Mouse (Mus musculus) heart, embryonic 11.5 days (tissue): ENCODE measurements around the gene Zfpm1. TPM values are rescaled to one million over a fixed set of nuclear protein-coding genes. Genes with fewer than 3 reads are reported as not detected.

ENCODE experiments used
- ATAC-seq: fragments of 200-750 bp; cut with Nextera tagmentation; replicated peaks from 2 replicates; pipeline ENCODE4 v1.8.0; 2017; ENCODE audit warnings: moderate library complexity; ENCODE audit not compliant: insufficient number of reproducible peaks, low FRiP score, low TSS enrichment
- H3K27ac ChIP-seq: fragments of 300-500 bp; sonication (generic); 2 replicates; pipeline ENCODE4 v1.5.1; 2014; ENCODE audit warnings: mild to moderate bottlenecking, low read depth, low read length
- H3K27me3 ChIP-seq: fragments of 300-500 bp; sonication (generic); 2 replicates; pipeline ENCODE4 v1.6.1; 2014; ENCODE audit warnings: mild to moderate bottlenecking, low read length, mixed read lengths; ENCODE audit not compliant: control insufficient read depth, insufficient read depth
- H3K36me3 ChIP-seq: fragments of 300-500 bp; sonication (generic); 2 replicates; pipeline ENCODE4 v1.6.1; 2014; ENCODE audit warnings: mild to moderate bottlenecking, low read length, moderate library complexity, mixed read lengths; ENCODE audit not compliant: control insufficient read depth, insufficient read depth
- H3K4me1 ChIP-seq: fragments of 300-500 bp; sonication (generic); 2 replicates; pipeline ENCODE4 v1.6.1; 2014; ENCODE audit warnings: low read length; ENCODE audit not compliant: control insufficient read depth, insufficient read depth
- H3K4me2 ChIP-seq: fragments of 300-500 bp; sonication (generic); 2 replicates; pipeline ENCODE4 v1.6.1; 2014; ENCODE audit warnings: mild to moderate bottlenecking, moderate library complexity
- H3K4me3 ChIP-seq: fragments of 300-500 bp; sonication (generic); 2 replicates; pipeline ENCODE4 v1.5.1; 2014; ENCODE audit warnings: low read depth, low read length
- H3K9ac ChIP-seq: fragments of 300-500 bp; sonication (generic); 2 replicates; pipeline ENCODE4 v1.6.1; 2014; ENCODE audit warnings: mild to moderate bottlenecking, low read depth, low read length, moderate library complexity
- H3K9me3 ChIP-seq: fragments of 300-500 bp; sonication (generic); replicated peaks from 2 replicates; pipeline ENCODE4 v1.6.1; 2016; ENCODE audit warnings: low read length; ENCODE audit not compliant: control insufficient read depth
- WGBS: fragments of 180-500 bp; shearing (Covaris S2); extraction: QIAGEN DNeasy Blood & Tissue Kit; methylation state at CpG from one replicate; pipeline ENCODE4 v1.1.7; 2014; ENCODE audit not compliant: insufficient replicate concordance; 5-methylcytosine and 5-hydroxymethylcytosine counted together
- polyA plus RNA-seq: library from polyadenylated mRNA; unstranded; fragments of >200 nt; fragmentation: Nextera tagmentation; extraction: Ambion mirVana; gene quantifications from 2 replicates; pipeline ENCODE4 v1.2.1, GENCODE M21; 2014

The Zfpm1 gene
- polyA plus RNA-seq, 1 experiment from 2014 or later = 7.9 TPM

DNA sequence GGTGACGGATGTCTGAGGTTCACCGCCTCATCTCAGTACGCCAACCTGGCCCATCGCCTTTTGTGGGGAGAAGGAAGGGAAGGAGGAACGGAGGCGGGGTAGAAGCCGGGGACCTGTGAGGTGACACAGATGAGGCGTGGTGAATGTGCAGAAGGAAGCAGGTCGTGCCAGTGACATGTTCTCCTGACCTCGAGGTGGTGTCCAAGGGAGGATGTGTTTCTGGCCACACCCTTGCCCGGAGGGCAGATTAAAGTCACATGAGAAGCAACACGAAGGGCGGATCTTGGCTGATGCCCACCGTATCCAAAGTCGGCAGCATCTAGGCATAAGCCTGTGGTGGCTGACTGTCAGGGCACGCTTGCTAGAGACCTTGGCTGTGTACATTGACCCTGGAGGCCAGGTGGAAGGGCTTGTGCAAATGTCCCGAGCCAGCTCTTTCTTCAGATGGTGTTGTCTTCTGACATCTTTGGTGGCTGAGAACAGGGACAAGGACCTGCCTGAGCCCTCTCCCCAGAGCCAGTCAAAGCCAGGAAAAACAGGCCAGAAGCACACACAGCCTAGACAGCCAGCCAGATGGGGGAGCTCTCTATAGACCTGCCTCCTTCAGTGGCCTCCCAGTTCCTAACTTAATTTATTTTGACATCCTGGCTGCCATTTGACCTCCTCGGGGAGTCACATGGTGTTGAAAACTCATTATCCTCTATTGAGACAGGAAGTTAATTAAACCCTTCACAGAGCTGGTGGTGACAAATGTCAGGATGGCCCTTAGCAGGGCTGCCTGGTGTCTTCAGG lies 4.5 kb upstream of the Zfpm1 start:
- Histone ChIP-seq H3K9ac (no peak overlapping the region), H3K36me3 (no peaks in the 10 kb centered on the region), H3K4me1 (peaks cover 35% of the 10 kb centered on the region), H3K9me3 (no peaks in the 10 kb centered on the region), H3K27ac (no peak overlapping the region), H3K4me3 (no peak overlapping the region), H3K27me3 (peaks cover 7% of the 10 kb centered on the region; the same call in 1 of the 2 replicates), H3K4me2 (no peak overlapping the region)
- no peak for ATAC-seq
- 75% methylated on average over 18 of the region's 18 CpGs for whole genome bisulfite sequencing

DNA sequence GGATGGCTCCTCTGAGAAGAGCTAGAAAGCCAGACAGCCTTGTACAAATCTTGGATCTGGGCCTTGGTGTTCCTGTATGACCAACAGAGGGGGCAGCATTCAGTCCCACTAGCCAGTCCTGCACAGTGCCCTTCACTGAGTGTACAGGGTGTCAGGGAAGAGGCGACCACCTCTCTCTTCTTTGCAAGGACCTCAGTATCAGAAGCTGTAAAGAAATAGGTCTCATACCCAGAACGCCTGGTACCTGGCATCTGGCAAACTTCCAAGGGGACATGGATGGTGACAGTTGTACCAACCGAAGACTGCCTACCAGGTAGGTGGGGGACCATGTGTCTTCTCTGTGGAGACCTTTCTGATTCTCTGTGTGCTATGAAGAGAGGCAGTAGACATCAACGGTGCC lies 1.8 kb upstream of the Zfpm1 start:
- 73% methylated on average over 4 of the region's 4 CpGs for WGBS
- ATAC-seq = no peak
- H3K9ac ChIP-seq = no peak overlapping the region
- H3K36me3 ChIP-seq = no peaks in the 10 kb centered on the region
- no peak overlapping the region for H3K4me3 ChIP-seq
- peak overlapping the region; percentile 72 for H3K4me2 ChIP-seq
- peaks cover 28% of the 10 kb centered on the region for H3K4me1 ChIP-seq
- H3K9me3 ChIP-seq = no peaks in the 10 kb centered on the region
- H3K27ac ChIP-seq = no peak overlapping the region
- 0 out of 2 replicates have a peak, but pooled peaks cover 5% of the 10 kb centered on the region for H3K27me3 ChIP-seq

DNA sequence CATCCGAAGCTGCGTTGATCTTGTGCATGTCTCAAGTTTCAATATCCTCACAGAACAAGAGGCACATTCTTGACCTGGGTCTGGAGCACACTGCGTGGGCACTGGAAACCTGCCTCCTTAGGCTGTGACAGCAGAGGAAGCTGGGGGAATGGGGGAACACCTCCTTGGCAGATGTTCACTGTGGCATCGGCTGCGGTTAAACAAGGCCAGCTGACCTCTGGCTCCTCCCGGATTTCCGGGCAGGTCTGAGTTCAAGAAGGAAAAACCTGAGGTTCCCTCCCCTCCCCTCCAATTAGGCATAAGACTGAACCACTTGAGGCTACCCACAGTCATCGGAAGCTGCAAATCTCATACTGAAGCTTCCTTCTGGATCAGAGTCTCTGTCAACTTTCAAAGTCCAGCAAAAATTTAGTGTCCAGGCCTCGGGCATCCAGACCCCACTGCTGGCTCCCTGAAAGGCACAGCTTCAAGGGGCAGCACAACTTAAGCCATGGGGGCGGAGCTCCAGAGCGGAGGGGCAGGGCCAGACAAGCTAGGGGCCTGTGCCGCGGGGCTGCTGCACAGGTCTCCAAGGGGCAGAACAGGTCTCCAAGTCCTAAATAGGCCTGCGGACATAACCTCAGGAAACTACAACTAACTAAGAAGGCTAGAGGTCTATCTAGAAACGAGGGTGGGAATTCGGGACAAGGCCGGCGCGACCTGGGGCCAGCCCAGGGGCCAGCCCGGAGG lies 1.2 kb upstream of the Zfpm1 start:
- Histone ChIP-seq H3K27me3 (0 out of 2 replicates have a peak, but pooled peaks cover 5% of the 10 kb centered on the region), H3K27ac (peak overlapping the region; percentile 80), H3K4me1 (peaks cover 30% of the 10 kb centered on the region), H3K9me3 (no peaks in the 10 kb centered on the region), H3K9ac (peak overlapping the region; percentile 2; the same call in 1 of the 2 replicates), H3K36me3 (no peaks in the 10 kb centered on the region), H3K4me3 (peak overlapping the region; percentile 97), H3K4me2 (peak overlapping the region; percentile 72)
- peak; percentile 27 for ATAC-seq
- WGBS = 9% methylated on average over 20 of the region's 20 CpGs

GRCm38 (mm10) chr8:122281317-122282034 lies 465 bp upstream of the Zfpm1 start:
- Histone ChIP-seq H3K27ac (peak overlapping the region; percentile 80), H3K9me3 (no peaks in the 10 kb centered on the region), H3K36me3 (no peaks in the 10 kb centered on the region), H3K4me1 (peaks cover 37% of the 10 kb centered on the region), H3K9ac (peak overlapping the region; percentile 65), H3K27me3 (0 out of 2 replicates have a peak, but pooled peaks cover 5% of the 10 kb centered on the region), H3K4me2 (peak overlapping the region; percentile 99), H3K4me3 (peak overlapping the region; percentile 97)
- WGBS = 1% methylated on average over 47 of the region's 47 CpGs
- peak; percentile 89 for ATAC-seq

- Histone ChIP-seq H3K9ac (peak overlapping the region; percentile 93), H3K27ac (peak overlapping the region; percentile 92), H3K36me3 (no peaks in the 10 kb centered on the region), H3K27me3 (0 out of 2 replicates have a peak, but pooled peaks cover 5% of the 10 kb centered on the region), H3K9me3 (no peaks in the 10 kb centered on the region), H3K4me2 (peak overlapping the region; percentile 99), H3K4me1 (peaks cover 49% of the 10 kb centered on the region), H3K4me3 (peak overlapping the region; percentile 97)
- no peak for ATAC-seq
- WGBS = under 1% methylated on average over 58 of the region's 70 CpGs
Measured at GRCm38 (mm10) chr8:122282501-122283355, 787 bp downstream of the Zfpm1 start.

GRCm38 (mm10) chr8:122283356-122284202 lies 1.6 kb downstream of the Zfpm1 start:
- peak overlapping the region; percentile 92 for H3K27ac ChIP-seq
- peak overlapping the region; percentile 93 for H3K9ac ChIP-seq
- peaks cover 58% of the 10 kb centered on the region for H3K4me1 ChIP-seq
- no peaks in the 10 kb centered on the region for H3K9me3 ChIP-seq
- peak overlapping the region; percentile 99 for H3K4me2 ChIP-seq
- 0 out of 2 replicates have a peak, but pooled peaks cover 3% of the 10 kb centered on the region for H3K27me3 ChIP-seq
- WGBS = under 1% methylated on average over 37 of the region's 37 CpGs
- no peak for ATAC-seq
- H3K36me3 ChIP-seq = no peaks in the 10 kb centered on the region
- peak overlapping the region; percentile 97 for H3K4me3 ChIP-seq

DNA sequence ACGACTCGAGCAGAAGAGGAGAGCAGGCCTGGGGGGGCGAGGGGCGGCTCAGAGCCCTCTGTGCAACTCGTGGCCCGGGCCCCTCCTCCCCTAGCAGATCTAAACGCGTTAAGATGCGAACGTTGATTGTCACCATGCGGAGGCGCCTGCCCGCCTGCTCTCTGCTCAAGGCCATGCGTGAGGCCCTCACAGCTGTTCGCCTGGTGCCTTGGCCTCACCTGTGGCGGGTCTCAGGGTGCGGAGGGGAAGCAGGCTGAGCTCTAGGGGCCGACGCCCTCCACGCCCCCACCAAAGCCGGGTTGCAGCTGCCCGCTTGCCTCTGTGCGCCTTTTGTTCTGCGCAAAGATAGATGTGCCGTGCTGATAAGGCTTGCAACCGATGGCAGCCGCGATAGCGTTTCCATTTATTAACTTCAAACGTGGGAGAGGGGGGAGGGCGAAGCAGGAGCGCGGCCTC lies 2.3 kb downstream of the Zfpm1 start:
- H3K36me3 ChIP-seq = no peaks in the 10 kb centered on the region
- WGBS = 1% methylated on average over 33 of the region's 33 CpGs
- peak overlapping the region; percentile 97 for H3K4me3 ChIP-seq
- H3K27me3 ChIP-seq = no peaks in the 10 kb centered on the region
- ATAC-seq = no peak
- H3K4me1 ChIP-seq = peaks cover 64% of the 10 kb centered on the region
- H3K27ac ChIP-seq = peak overlapping the region; percentile 92
- no peaks in the 10 kb centered on the region for H3K9me3 ChIP-seq
- peak overlapping the region; percentile 99 for H3K4me2 ChIP-seq
- H3K9ac ChIP-seq = peak overlapping the region; percentile 93
